Mouse (Mus musculus) B cell, adult 2 months (primary cell): Measurements from ENCODE around the gene Tns1.
"Not testable (repeated sequence)": the region's sequence is repeated elsewhere in the genome, so short reads cannot be mapped to it uniquely, and the experiment has no call there.

Experiments
- DNase-seq, 2 experiments: peaks; one replicate each; pipeline ENCODE4 v3.0.0; 2022

Tns1 gene

GRCm38 (mm10) chr1:73906376-73906775, 217.9 kb downstream of the Tns1 start:
- no peak for DNase-seq

GRCm38 (mm10) chr1:73905811-73906190, 218.4 kb downstream of the Tns1 start:
- no peak for DNase-seq

GRCm38 (mm10) chr1:73905111-73905810, 219.0 kb downstream of the Tns1 start:
- no peak for DNase-seq

- no peak for DNase-seq
Observed at GRCm38 (mm10) chr1:73904641-73905040, 219.6 kb downstream of the Tns1 start.

- no peak for DNase-seq
Observed at GRCm38 (mm10) chr1:73903035-73903434, 221.2 kb downstream of the Tns1 start.

- peak; percentile 73 to 76 for DNase-seq
Observed at GRCm38 (mm10) chr1:73902171-73902991, 221.9 kb downstream of the Tns1 start.

GRCm38 (mm10) chr1:73901496-73901899, 222.8 kb downstream of the Tns1 start:
- peak; percentile 80 to 82 for DNase-seq

GRCm38 (mm10) chr1:73895451-73895850, 228.8 kb downstream of the Tns1 start:
- not testable (repeated sequence) for DNase-seq

- no peak for DNase-seq
Observed at GRCm38 (mm10) chr1:73880731-73881130, 243.5 kb downstream of the Tns1 start.

GRCm38 (mm10) chr1:73875676-73876218, 248.5 kb downstream of the Tns1 start:
- DNase-seq = no peak

GRCm38 (mm10) chr1:73864314-73864713, 259.9 kb downstream of the Tns1 start:
- DNase-seq = no peak

- no peak for DNase-seq
Observed at GRCm38 (mm10) chr1:73863074-73863431, 261.2 kb downstream of the Tns1 start.

- peak; percentile 48 to 51 for DNase-seq
Observed at GRCm38 (mm10) chr1:73862323-73863073, 261.8 kb downstream of the Tns1 start.

- no peak for DNase-seq
Observed at GRCm38 (mm10) chr1:73860421-73860820, 263.8 kb downstream of the Tns1 start.
